Mouse (Mus musculus): Measurements from ENCODE around the gene Fam240b.

DNA sequence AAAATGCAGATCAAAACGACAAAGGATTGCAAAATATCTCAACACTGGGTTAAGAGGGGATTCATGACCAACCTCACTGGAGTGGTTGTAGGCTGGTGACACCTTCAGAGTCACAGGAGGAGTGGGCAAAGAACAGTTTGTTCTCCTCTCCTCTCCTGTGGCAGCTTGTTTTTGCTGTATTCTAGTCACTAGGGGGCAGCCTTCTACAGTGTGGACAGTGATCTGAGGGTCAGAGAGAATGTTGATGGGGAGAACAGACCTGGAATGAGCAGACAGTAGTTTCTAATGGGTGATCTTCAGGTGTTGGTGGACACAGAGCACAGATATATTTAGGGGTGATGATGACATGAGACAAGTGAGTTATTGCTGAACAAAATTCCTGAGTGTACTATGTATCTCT is 49.6 kb downstream of the Fam240b start:
- TF ChIP-seq POLR2A (IDR thresholded peaks at IDR 0.05; ENCODE audit: insufficient read length, low read depth) (no peak), MYOG (IDR thresholded peaks at IDR 0.05; ENCODE audit: control insufficient read depth in 1 of 3, insufficient read depth in 1 of 3, insufficient read length in 2 of 3, low read depth in 2 of 3) (no peak), E2F4 (IDR thresholded peaks at IDR 0.05; ENCODE audit: insufficient read depth) (no peak), CEBPB (IDR thresholded peaks at IDR 0.05; ENCODE audit: insufficient read depth, poor library complexity, severe bottlenecking) (no peak), TCF12 (IDR thresholded peaks at IDR 0.05; ENCODE audit: insufficient read depth, poor library complexity, severe bottlenecking) (no peak), MAX (IDR thresholded peaks at IDR 0.05; ENCODE audit: low read depth) (no peak), REST (IDR thresholded peaks at IDR 0.05; ENCODE audit: insufficient read depth, insufficient read length) (no peak)
